Mouse (Mus musculus) B cell, adult (primary cell): Measurements from ENCODE around the gene 3110040N11Rik. TPM values are rescaled to one million over a fixed set of nuclear protein-coding genes. Genes with fewer than 3 reads are reported as not detected.

ENCODE experiments used
- total RNA-seq: library from RNA; stranded (reverse); gene quantifications from 4 replicates; pipeline ENCODE4 v1.2.4, GENCODE M21; 2023; ENCODE audit not compliant: inconsistent age

3110040N11Rik gene
- 28.8 to 34.4 TPM (median 32.7 TPM) in 4 replicates for total RNA-seq

GRCm38 (mm10) chr7:81789095-81789757, at the start of gene 3110040N11Rik:
TSS of gene 3110040N11Rik (minus strand) at chr7:81789478.

DNA sequence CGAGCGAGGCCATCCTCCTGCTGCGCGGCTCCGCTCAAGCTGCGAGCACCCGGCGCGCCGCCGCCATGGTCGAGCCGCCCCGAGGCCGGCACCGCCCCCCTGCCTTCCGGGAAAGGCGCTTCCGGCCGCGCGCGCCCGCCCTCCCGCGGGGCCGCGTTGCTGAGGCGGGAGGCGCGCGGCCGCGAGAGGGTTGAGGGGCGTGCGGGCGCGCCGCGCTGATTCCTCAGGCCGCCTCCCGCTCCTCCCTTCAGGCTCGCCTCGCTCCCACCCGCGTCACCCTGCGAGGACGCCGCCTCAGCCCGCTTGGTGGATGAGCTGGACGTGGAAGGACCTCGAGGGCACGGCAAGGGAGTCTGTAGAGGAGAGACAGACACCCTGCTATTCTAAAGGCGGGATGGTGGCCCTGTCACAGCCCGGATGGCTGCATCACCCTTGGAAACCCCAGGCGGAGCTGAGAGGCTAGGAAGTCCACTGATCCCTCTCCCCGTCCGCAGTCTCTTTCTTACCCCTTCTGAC, 40.2 kb upstream of the 3110040N11Rik start, which contains the start of gene Btbd1:
Gene Btbd1, minus strand, starts transcription at position 53 of the 516 bp plus-strand sequence.

GRCm38 (mm10) chr7:81762180-81763109, 26.8 kb downstream of the 3110040N11Rik start, which contains the start of gene Ramac:
TSS of gene Ramac (plus strand) at chr7:81762925.

Other genes with a start within 250 kb of the 3110040N11Rik start
- gene Fsd2, start 222.5 kb downstream of the 3110040N11Rik start, total RNA-seq, result 0.26 to 0.70 TPM (median 0.50 TPM) in 4 replicates
- 25.0 to 28.6 TPM (median 27.8 TPM) in 4 replicates for gene Whamm, start 218.2 kb downstream of the 3110040N11Rik start, total RNA-seq
- gene Homer2, start 82.0 kb downstream of the 3110040N11Rik start, total RNA-seq, result not detected in 4 replicates
- 37.2 to 47.1 TPM (median 40.7 TPM) in 4 replicates for gene Ramac, start 26.6 kb downstream of the 3110040N11Rik start, total RNA-seq
- gene Btbd1, start 40.0 kb upstream of the 3110040N11Rik start, total RNA-seq, result 69.0 to 77.4 TPM (median 76.1 TPM) in 4 replicates
- gene Gm10160, start 66.3 kb upstream of the 3110040N11Rik start, total RNA-seq, result not detected in 4 replicates
- 145 to 173 TPM (median 148 TPM) in 4 replicates for gene Tm6sf1, start 69.5 kb upstream of the 3110040N11Rik start, total RNA-seq
- gene Hdgfl3, start 145.0 kb upstream of the 3110040N11Rik start, total RNA-seq, result 2.8 to 3.5 TPM (median 3.3 TPM) in 4 replicates
- 0.12 to 0.19 TPM in 2 of 4 replicates, not detected in the others for gene Bnc1, start 202.8 kb upstream of the 3110040N11Rik start, total RNA-seq